In the genomic region with DNA sequence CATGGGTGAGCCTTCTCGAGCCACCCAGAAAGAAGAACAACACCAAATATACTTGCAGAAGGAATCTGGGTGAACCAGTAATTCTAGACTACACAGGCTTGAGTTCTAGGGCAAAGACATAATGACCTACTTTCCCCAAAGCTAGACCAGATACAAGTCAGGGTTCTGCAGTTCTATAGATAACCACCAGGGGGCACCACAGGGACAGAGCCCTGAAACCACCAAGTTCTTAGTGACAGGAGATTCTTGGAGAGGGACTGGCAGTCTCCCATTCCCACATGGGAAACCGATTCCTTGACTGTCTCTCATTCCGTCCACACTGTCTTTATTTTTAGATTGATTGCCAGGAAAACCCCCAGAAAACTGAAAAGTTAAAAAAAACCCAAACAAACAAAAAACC, we compare ENCODE assay signal across 7 mouse cellular contexts. TPM values are rescaled to one million over a fixed set of nuclear protein-coding genes. Genes with fewer than 3 reads are reported as not detected.
DNase-seq lines count a peak whose midpoint lies in the region; TF ChIP-seq lines count a peak whose summit lies in the region.

No protein-coding gene starts in this region.

- TF ChIP-seq CTCF in small intestine, adult 2 months (IDR thresholded peaks at IDR 0.05; ENCODE audit: extremely low read depth, insufficient read length, insufficient replicate concordance, low read depth, low read length), result peak; percentile 77; the same call in 1 of the 2 replicates

- peak; percentile 72 for DNase-seq in ES-E14 (ENCODE audit: low read depth, low spot score)
- DNase-seq in adrenal gland, postnatal 10 days, result peak; percentile 92
- peak; percentile 71 for DNase-seq in embryo, embryonic 11.5 days (ENCODE audit: low read depth, low spot score)
- peak; percentile 56 to 87 for DNase-seq in heart, adult 9 months (ENCODE audit: low spot score in 2 of 2)
- DNase-seq in layer of hippocampus, adult 9-10 months (ENCODE audit: low spot score), result peak; percentile 93
- peak; percentile 94 for DNase-seq in lung, postnatal 36 days

- no peaks in the 10 kb centered on the region for H3K36me3 ChIP-seq in ES-E14 (ENCODE audit: control insufficient read depth, insufficient read depth, low read length, poor library complexity, severe bottlenecking)
- H3K36me3 ChIP-seq in small intestine, adult 2 months (ENCODE audit: control insufficient read depth, insufficient read depth, low read length), result no peaks in the 10 kb centered on the region

- H3K4me1 ChIP-seq in ES-E14 (ENCODE audit: control insufficient read depth in 2 of 2, insufficient read depth in 2 of 2, low read length in 2 of 2, poor library complexity in 1 of 2), result no peaks in the 10 kb centered on the region
- H3K4me1 ChIP-seq in small intestine, adult 2 months (ENCODE audit: control insufficient read depth, insufficient read depth, insufficient read length, low read length), result no peaks in the 10 kb centered on the region

- no peaks in the 10 kb centered on the region for H3K9me3 ChIP-seq in ES-E14 (ENCODE audit: control insufficient read depth, insufficient read depth, low read depth, low read length)

- TF ChIP-seq POLR2A in small intestine, adult 2 months (IDR thresholded peaks at IDR 0.05; ENCODE audit: low read depth, low read length), result no peak

- WGBS in small intestine, adult 2 months, result 15% methylated on average over 3 of the region's 3 CpGs

- no peaks in the 10 kb centered on the region for H3K27me3 ChIP-seq in small intestine, adult 2 months (ENCODE audit: control insufficient read depth, insufficient read depth, low read length)

- no peak overlapping the region for H3K27ac ChIP-seq in ES-E14 (ENCODE audit: insufficient read depth, low read depth, low read length, poor library complexity, severe bottlenecking)
- H3K27ac ChIP-seq in small intestine, adult 2 months (ENCODE audit: insufficient read depth, low read depth, low read length), result no peak overlapping the region

- H3K4me3 ChIP-seq in ES-E14 (ENCODE audit: insufficient read depth in 1 of 2, low read depth in 1 of 2, low read length in 2 of 2, poor library complexity in 1 of 2, severe bottlenecking in 1 of 2), result no peak overlapping the region
- H3K4me3 ChIP-seq in small intestine, adult 2 months (ENCODE audit: low read depth, low read length), result no peak overlapping the region

- in situ Hi-C loops in ES-E14 (cut with MboI; ENCODE audit: low sequenced_read_pairs in 2 of 2, unreplicated experiment in 2 of 2), result loop anchor here in 1 of 2 experiments (25.0 kb wide), 1 partner anchor 143 kb away; no protein-coding TSS in a partner anchor

- H3K9ac ChIP-seq in ES-E14 (ENCODE audit: insufficient read depth, low read depth, low read length, poor library complexity, severe bottlenecking), result no peak overlapping the region

TF ChIP-seq in ES-E14, 5 proteins besides CTCF, POLR2A, EP300 and RAD21:
- TF ChIP-seq ZNF384 (IDR thresholded peaks at IDR 0.05; ENCODE audit: low read depth, low read length) (no peak), ZC3H11A (IDR thresholded peaks at IDR 0.05; ENCODE audit: borderline replicate concordance, low read depth, low read length) (peak; percentile 60; the same call in 1 of the 2 replicates), CHD2 (IDR thresholded peaks at IDR 0.05; ENCODE audit: low read depth, low read length) (no peak)

RNA-seq across cellular contexts. Expression of a gene that starts 40.2 kb away (rescaled TPM):
- total RNA-seq in ES-E14 (2012; rRNA removed), result 0.05 and 0.22 TPM in 2 replicates
- total RNA-seq in adrenal gland, postnatal 10 days (2021), result under 1 TPM in 1 of 2 experiments, not detected in 1; 0.36 TPM
- polyA plus RNA-seq in small intestine, adult 2 months (2012; rRNA removed), result 0.08 TPM in 2 replicates
